Mouse (Mus musculus) adrenal gland, adult 8-10 months (tissue): ENCODE measurements around the gene Fmod. TPM values are rescaled to one million over a fixed set of nuclear protein-coding genes. Genes with fewer than 3 reads are reported as not detected.

Experiments
- DNase-seq: peaks from one replicate; pipeline ENCODE4 v3.0.0; 2022
- total RNA-seq, 4 experiments: library from RNA; stranded (reverse); gene quantifications; 2 replicates each; pipeline ENCODE4 v1.2.4; 2022

The Fmod gene
- total RNA-seq, 4 experiments from 2014 or later = 6.9 to 10.7 (median 7.7) TPM

GRCm38 (mm10) chr1:134077389-134078060 lies 40.5 kb downstream of the Fmod start:
- no peak for DNase-seq

GRCm38 (mm10) chr1:134078061-134078795 lies 41.2 kb downstream of the Fmod start:
- DNase-seq = no peak

DNA sequence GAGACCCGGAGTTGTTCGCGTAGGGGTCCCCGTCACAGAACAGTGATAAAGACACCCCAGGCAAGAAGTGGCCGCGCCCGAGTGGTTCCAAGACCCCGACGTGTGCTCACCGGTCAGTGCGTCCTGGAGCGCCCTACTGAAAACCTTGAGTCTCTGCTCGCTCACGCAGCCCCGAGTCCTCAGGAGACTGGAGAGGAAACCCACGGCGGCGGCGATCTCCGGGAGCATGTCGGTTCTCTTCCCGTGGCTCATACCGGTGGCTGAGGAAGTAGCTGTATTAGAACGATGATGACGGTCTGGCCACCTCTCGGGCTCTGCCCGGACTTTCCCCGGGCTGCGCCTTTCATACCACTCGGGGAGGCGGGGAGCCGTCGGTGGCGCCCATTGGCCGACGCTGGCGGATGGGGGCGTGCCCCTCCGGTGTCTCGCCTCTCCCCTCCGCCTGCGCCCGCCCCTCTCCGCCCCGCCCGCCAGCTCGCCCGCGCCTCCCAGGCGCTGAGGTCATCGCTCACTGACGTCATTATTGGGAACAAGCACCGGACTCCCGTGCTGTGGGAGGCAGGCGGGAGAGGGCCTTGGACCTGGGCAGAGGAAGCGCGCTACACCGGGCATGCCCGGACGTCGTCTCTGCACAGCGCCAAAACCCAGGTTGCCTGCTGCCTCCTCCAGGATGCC lies 41.9 kb downstream of the Fmod start, which contains the start of gene Btg2:
Gene Btg2, minus strand, starts transcription at position 319 of the 675 bp plus-strand sequence.
- DNase-seq = peak; percentile 98

GRCm38 (mm10) chr1:134079477-134080163 lies 42.6 kb downstream of the Fmod start:
- DNase-seq = no peak

- DNase-seq = no peak
These were observed 43.4 kb downstream of the Fmod start for GRCm38 (mm10) chr1:134080406-134080805.

DNA sequence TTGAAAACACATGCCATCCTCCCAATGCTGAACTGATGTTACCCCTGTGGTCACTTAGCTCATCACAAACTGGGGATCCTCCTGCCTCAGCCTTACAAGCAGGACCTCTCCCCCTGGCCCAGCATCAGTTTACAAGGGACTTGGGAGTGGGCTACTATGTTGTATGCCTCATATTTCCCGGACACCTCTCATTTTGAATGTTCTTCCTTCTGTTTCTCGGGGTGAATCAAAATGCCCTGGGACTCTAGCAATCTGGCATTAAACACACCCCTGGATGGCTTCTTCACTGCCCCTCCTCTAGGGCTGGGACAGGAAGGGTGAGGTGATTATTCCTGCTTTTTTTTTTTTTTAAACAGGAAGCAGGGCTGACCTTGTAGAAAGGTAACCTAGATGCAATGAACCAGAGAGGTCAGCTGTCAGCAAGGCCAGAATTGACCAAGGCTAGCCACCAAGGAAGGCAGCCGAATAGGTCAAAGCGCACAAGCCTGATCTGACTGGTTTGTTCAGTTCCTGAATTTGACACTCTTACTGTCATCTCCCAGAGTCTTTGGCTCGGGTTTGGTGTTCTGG lies 43.9 kb downstream of the Fmod start:
- no peak for DNase-seq

DNA sequence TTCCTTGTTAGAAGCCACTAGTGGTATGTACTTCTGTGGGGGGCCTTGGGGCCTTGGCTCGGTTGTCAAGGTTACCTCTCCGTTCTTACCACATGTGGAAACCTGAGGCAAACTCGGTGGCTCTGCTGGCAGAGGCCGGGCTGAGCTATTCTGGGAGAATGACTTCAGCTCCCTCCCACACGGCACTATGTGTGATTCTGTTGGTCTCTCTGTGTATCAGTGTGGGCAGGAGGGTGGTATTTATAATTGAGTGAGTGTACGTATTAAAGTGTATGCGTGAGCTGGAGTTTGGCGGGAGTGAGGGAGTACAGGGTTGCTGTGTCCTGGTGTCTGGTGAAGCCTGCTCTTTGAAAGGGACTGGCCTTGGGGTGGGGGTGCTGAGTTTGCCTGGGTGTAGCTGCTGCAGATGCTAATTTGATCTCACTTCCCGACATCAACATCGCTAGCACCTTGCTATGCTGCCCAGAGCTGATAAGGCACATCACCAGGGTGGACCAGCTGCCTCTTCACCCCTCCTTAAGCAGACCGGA lies 46.0 kb downstream of the Fmod start:
- peak; percentile 79 for DNase-seq

GRCm38 (mm10) chr1:134083676-134084075 lies 46.6 kb downstream of the Fmod start:
- DNase-seq = no peak

DNA sequence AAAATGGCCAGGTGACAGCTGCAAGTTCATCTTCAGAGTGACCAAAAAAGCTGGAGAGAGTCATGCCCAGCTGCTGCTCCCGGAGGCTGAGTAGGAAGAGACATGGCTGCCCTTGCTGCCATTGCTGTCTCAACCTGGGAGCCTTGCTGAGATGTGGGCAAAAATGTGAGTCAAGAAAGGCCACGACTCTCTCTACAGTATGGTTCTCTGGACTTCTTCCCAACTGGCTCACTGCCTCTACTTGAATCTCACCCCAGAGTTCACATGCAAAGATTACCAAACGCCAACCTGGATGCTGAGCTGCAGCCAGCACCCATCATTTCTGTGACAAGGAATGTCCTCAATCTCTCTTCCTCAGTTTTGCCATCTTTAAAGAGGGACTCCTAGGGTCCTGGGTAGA lies 47.1 kb downstream of the Fmod start:
- no peak for DNase-seq

- no peak for DNase-seq
These were observed 49.0 kb downstream of the Fmod start for GRCm38 (mm10) chr1:134086017-134086416.

DNA sequence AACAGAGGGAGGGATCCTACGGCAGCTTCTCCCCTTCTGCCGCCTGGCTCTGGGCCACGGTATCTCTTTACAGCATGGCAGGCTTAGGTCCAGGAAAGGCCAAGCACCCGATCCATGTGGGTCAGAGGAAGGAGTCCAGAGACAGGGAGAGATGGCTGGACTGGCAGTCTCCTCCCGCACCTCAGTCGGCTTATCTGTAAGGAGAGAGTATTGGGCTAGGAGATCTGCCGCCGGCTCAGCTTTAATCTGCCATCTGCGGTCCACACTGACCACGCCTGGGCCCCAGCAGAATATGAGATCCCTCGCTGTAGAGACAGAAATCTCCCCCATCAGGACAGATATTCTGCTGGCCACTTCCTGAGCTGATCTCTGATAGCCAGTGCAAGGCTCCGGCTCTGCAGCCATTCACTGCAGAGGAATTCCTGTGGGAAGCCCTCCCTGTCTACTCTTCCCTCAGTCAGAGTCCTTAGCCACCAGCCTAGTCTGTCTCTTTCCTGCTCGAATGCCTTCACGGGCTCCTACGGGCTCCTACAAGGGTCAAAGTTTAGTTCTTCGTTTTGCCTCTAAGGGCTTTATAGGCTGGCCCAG lies 49.9 kb downstream of the Fmod start:
- DNase-seq = no peak

DNA sequence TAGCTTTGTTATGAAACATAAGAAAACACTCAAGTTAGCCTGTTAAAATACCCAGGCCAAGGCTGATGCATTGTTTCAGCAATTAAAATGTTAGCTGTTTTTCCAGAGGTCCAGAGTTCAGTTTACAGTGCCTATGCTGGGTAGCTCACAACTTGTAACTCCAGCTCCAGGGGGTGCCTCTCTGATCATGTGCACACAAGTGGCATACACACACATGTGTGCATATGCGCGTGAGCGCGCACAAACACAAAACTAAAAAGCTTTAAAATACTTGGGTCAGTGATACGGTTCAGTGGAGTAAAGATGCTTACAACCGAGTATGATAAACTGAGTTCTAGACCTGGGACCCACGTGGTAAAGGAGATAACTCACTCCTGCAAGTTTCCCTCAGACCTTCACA lies 52.0 kb downstream of the Fmod start:
- DNase-seq = no peak

DNA sequence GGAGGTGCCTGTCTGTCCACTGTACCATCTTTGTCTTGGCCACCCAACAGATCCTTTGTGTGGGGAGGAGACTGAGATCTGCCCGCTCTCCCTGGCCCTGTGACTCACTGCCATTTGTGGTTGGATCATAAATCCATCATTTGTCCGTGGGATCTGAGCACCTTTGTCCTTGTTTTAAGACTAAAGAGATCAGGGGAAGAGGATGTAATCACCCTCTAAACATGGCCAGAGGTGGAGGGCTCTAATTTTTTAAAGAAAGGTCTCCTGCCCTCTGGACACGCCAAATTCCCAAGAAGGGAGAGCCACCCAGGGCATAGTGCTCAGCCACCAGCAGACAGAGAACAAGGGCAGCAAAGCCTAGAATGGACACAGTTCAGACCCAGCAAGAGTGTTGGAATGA lies 54.8 kb downstream of the Fmod start:
- DNase-seq = no peak

DNA sequence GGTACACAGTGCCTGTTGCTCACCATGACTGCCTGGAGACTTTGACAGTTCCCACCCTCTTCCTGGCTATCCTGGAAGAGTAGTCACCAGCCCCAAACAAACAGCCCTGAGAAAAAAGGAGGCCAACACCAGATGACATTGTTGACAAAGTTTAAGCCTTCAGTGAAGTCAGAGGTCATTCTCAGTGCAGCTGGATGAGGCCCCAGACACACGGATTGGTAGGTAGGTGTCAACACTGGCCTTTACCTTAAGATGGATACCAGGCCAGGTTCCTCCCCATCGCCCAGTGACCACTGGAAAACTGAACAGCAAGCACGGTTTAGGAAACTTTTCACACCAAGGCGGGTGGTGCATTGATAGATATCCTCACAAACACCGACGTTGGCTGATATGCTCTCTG lies 55.3 kb downstream of the Fmod start:
- no peak for DNase-seq

DNA sequence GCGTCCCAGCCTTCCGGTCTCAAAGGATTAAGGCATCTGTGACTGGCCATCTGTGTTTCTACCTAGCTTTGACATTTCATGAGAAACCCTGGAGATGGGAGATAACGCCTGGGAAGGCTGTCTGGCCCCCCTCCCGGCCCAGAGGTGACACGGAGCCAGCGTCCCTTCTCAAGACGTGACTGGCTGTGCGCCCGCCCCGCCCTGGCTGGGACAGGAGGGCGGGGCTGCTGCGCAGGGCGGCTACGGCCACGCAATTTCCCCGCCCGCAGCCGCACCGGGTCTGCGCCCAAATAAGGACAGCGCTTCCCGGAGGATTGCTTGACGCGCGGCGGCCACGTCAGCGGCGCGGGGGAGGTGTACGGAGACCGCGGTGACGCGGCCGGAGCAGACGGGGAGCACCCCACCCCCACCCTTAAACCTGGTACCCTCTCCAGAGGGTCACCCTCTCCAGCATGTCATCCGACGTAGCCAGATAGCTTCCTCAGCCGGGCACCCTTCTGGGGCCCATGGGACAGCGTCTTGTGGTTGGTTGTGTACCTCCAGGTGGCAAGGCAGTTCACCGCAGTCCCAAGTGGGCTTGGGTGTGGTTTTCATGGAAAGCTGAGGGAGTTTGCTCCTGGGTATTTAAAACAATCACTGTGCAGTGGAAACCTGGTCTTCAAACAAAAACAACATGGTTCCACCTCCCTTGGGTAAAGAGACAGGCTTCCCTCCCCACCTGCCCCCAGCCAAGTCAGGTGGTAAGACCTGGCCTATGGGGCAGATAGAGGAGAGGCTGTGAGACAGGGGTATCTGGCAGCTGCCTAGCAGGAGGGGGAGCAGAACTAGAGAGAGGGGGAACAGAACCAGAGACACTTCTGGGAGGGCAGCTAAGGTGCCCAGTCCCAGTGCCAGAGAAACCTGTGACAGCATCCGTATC lies 56.1 kb downstream of the Fmod start:
- DNase-seq = peak; percentile 92

DNA sequence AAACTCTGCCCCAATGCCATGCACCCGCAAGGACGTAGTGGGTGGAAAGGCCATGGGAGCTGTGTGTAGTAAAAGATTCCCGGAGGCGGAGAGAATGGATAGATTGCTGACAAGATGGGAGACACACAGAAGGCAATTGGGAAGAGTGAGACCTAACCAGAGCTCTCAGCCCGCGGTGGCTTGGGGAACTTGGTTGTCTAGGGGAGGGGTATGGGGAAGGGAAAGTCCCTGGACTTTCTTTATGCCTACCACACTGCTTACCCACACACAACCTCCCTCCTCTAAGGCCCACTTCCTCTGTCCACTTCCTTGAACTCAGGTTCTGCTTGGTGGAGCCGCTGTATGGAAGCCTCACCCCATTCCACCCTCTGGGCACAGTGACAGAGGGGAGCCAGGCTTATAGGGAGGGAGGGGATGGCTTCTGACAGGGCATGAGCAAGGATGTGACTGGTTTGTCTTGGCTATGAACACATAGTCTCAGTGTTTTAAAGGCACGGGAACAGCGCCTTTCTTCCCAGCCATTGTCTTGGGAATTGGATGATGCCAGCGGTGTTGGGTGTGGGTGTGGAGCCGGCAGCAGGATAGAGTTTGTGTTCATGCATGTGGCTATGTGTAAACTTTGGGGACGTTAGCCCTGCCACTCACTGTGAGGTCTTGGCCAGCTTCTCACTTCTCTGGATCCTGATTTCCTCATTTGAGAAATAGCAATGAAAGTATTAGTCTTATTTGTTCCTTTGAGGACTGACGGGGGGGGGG lies 56.9 kb downstream of the Fmod start:
- DNase-seq = no peak

DNA sequence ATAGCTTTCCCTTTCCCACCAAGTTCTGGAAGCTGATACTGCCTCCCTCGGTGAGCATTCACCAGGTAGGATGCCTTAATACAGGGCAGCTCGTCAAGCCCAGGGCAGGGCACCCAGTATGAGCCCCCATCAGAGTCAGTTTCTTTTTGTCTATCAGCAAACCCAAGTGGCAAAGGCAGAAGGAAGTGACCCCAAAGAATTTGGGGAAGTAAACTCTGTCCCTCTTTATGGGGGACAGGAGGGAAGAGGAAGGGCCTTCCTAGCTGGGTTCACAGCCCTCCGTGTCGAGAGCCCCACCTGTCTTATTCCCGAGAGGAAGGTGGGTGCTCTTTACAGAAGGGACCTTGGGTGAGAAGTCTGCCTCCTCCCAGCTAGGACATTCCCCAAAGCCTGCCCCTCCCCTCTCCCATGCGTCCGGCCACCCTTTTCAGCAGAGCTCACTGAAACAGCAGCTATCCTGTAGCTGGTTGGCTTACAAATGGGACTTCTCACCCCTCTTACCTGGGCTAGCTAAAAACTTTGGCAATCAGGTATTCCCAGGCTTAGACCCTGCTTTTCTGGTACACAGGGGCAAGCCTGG lies 58.1 kb downstream of the Fmod start:
- DNase-seq = no peak

DNA sequence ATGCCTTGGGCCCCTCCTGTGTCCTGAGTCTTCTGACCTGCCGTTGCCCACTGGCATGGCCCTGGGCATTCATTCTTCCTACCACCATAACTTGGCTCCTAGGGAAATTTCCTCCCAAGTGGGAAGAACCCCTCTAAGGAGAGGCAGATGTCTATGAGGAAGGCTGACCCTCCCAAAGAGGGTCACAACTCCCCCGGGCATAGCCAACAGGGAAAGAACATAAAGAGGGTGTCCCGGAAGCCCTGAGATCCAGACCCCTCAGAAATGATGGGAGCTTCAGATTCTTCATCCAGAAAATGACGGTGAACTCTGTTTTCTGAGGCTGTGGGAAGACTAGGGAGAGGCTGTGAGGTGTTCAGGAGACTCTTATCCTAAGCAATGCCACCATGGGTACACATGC lies 58.7 kb downstream of the Fmod start:
- DNase-seq = no peak

DNA sequence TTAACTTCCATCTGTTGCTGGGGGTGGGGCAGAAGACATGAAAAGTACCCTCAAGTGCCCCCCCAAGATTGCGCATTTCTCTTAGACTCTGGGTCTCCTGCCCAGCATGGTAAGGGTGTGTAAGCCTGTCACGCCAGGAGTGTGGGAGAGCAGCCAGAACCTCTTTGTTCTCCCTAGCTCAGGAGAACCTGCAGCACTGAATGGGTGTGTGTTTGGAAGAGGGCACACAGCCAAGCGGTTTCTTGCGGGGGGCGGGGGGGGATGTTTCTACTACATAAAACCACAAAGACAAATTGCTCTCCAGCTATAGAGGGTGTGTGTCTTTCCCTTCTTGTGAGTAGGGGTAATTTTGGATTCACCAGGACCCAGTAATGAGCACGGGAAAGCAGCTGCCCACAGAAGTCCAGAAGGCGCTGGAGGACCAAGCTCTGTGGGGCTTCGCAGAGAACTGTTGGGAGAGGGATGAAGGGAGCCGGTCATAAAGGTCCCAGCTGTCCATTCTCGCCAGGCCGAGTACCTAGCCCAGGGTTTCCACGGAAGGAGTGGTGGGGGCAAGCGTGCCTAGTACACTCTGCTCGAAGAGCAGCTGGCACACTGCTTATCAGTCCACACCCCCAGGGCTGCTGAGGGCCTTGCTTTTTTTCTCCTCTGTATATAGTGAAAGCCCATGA lies 59.3 kb downstream of the Fmod start:
- DNase-seq = peak; percentile 3
